Mouse (Mus musculus) Patski (cell line): ENCODE data around the gene Acad10. TPM values are rescaled to one million over a fixed set of nuclear protein-coding genes. Genes with fewer than 3 reads are reported as not detected.

Source experiments
- ATAC-seq: fragments of 100-300 bp; one replicate; pipeline ENCODE4 v1.8.0; 2021
- CTCF ChIA-PET: fragments of 350-600 bp; sonication (Branson Sonifier 250); formaldehyde crosslinking; loops from one replicate; lab custom pipeline; 2022; ENCODE audit warnings: inconsistent platforms; lab: Charles Lee
- POLR2A ChIA-PET: fragments of 350-600 bp; sonication (Branson Sonifier 250); formaldehyde crosslinking; loops from one replicate; lab custom pipeline; 2022; ENCODE audit warnings: antibody characterized with exemption, inconsistent platforms; lab: Charles Lee
- DNase-seq: peaks from one replicate; pipeline ENCODE4 v3.0.0-alpha.2; 2011; ENCODE audit warnings: low read depth, low spot score
- H3K27me3 ChIP-seq: fragments of 371-371 bp; one replicate; pipeline ENCODE4 v1.5.1; 2021
- CTCF ChIP-seq: fragments of 100-300 bp; IDR thresholded peaks from one replicate; pipeline ENCODE4 v1.5.1; 2021
- in situ Hi-C: fragments of 300-500 bp; cut with MboI; formaldehyde crosslinking; loops from 3 replicates; pipeline ENCODE4 v1.11.1; 2018; ENCODE audit warnings: low pct_unique_long_range_greater_than_20kb, mixed read lengths
- polyA plus RNA-seq: library from polyadenylated mRNA; unstranded; gene quantifications from one replicate; pipeline ENCODE4 v1.2.3, GENCODE M21; 2021

Acad10 gene
- polyA plus RNA-seq, 1 experiment from 2014 or later: 34.7 TPM

DNA sequence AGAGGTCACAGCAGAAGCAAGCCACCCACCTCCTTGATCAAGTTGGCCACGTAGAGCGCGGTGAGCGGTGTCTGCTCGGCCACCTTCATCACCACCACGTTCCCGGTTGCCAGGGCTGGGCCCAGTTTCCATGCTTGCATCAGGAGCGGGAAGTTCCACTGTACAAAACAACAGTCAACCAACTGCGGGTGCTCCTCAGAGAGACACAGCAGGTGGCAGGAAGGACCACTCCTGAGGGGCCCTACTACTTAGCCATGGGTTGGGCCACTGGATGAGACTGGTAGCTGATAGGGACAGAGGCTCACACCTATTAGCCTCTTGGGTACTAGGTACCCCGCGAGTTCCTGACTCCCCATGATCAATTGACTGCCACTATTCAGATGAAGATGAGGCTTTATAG lies 84.4 kb downstream of the Acad10 start:
- DNase-seq: no peak
- TF ChIP-seq CTCF: no peak
- CTCF ChIA-PET: interaction anchor here (1.3 to 1.4 kb wide), 2 partner anchors 10 to 30 kb away, joined by 4 to 5 read pairs; no protein-coding TSS in a partner anchor
- no peak for ATAC-seq
- in situ Hi-C loops: no loop called here
- POLR2A ChIA-PET: no interaction called here
- H3K27me3 ChIP-seq: no peaks in the 10 kb centered on the region

GRCm38 (mm10) chr5:121574145-121574544 lies 86.2 kb downstream of the Acad10 start:
- CTCF ChIA-PET: interaction anchor here (1.4 kb wide), 1 partner anchor 8 kb away, joined by 5 read pairs; no protein-coding TSS in a partner anchor
- TF ChIP-seq CTCF: no peak
- POLR2A ChIA-PET: no interaction called here
- in situ Hi-C loops: no loop called here
- no peak for ATAC-seq
- H3K27me3 ChIP-seq: no peaks in the 10 kb centered on the region
- no peak for DNase-seq

Other genes starting within 250 kb of the Acad10 start
- gene Tmem116, start 208.6 kb downstream of the Acad10 start, polyA plus RNA-seq: 2.8 TPM
- gene Erp29, start 208.0 kb downstream of the Acad10 start, polyA plus RNA-seq: 219 TPM
- 0.10 TPM for gene Adam1b, start 157.1 kb downstream of the Acad10 start, polyA plus RNA-seq
- gene Adam1a, start 115.0 kb downstream of the Acad10 start, polyA plus RNA-seq: 2.5 TPM
- gene Gm42878, start 115.0 kb downstream of the Acad10 start, polyA plus RNA-seq: 0.19 TPM
- 72.2 TPM for gene Mapkapk5, start 114.6 kb downstream of the Acad10 start, polyA plus RNA-seq
- 470 TPM for gene Aldh2, start 66.7 kb downstream of the Acad10 start, polyA plus RNA-seq
- 29.8 TPM for gene Acad12, start 41.6 kb downstream of the Acad10 start, polyA plus RNA-seq
- gene Brap, start within 50 bp of the Acad10 start, polyA plus RNA-seq: 65.3 TPM
- gene Atxn2, start 50.8 kb upstream of the Acad10 start, polyA plus RNA-seq: 209 TPM
- 22.2 TPM for gene Sh2b3, start 177.1 kb upstream of the Acad10 start, polyA plus RNA-seq
- 17.9 TPM for gene Pheta1, start 188.5 kb upstream of the Acad10 start, polyA plus RNA-seq